Mouse (Mus musculus) CH12.LX (cell line): ENCODE measurements around the gene Ppt2. TPM values are rescaled to one million over a fixed set of nuclear protein-coding genes. Genes with fewer than 3 reads are reported as not detected.
A peak's percentile ranks its signal among the peaks of the same experiment; 100 is the strongest.

Experiments
- DNase-seq: peaks from one replicate; pipeline ENCODE4 v3.0.0-alpha.2; 2013; ENCODE audit errors: extremely low read depth
- H3K27ac ChIP-seq: 2 replicates; pipeline ENCODE4 v1.5.1; 2012; ENCODE audit warnings: low read depth, mild to moderate bottlenecking, control low read depth, moderate library complexity; ENCODE audit not compliant: insufficient read depth
- H3K27me3 ChIP-seq: replicated peaks from 2 replicates; pipeline ENCODE3; 2012; ENCODE audit warnings: inconsistent platforms
- H3K36me3 ChIP-seq, 2 experiments: replicated peaks in 1 of 2; 2 replicates each; pipeline versions ENCODE3 to v1.6.1; 2012; ENCODE audit warnings: inconsistent platforms in 1 of 2, low read length in 1 of 2, mild to moderate bottlenecking in 1 of 2, mixed read lengths in 1 of 2, moderate library complexity in 1 of 2; ENCODE audit not compliant: control insufficient read depth in 1 of 2, insufficient read depth in 1 of 2
- H3K4me1 ChIP-seq, 2 experiments: 2 replicates each; pipeline ENCODE4 v1.6.1; 2012; ENCODE audit warnings: inconsistent platforms in 1 of 2, moderate library complexity in 1 of 2; ENCODE audit not compliant: insufficient read depth in 2 of 2, control insufficient read depth in 1 of 2
- H3K4me2 ChIP-seq: 2 replicates; pipeline ENCODE4 v1.6.1; 2012; ENCODE audit warnings: low read depth, mild to moderate bottlenecking, control low read depth; ENCODE audit not compliant: poor library complexity, insufficient read depth, severe bottlenecking
- H3K4me3 ChIP-seq, 3 experiments: fragments of 150-350 bp in 1 of 3; sonication (generic) in 1 of 3; replicated peaks in 1 of 3; 2 replicates each; pipeline versions ENCODE3 to v1.5.1; 2011 to 2012; ENCODE audit warnings: low read depth in 2 of 3, low read length in 2 of 3, mild to moderate bottlenecking in 2 of 3, moderate library complexity in 2 of 3, control low read depth in 1 of 3, improper control_type of control experiment in 1 of 3, inconsistent platforms in 1 of 3, mixed read lengths in 1 of 3; ENCODE audit not compliant: poor library complexity in 1 of 3
- H3K79me2 ChIP-seq: replicated peaks from 2 replicates; pipeline ENCODE4 v1.6.1; 2012; ENCODE audit warnings: mild to moderate bottlenecking, moderate library complexity; ENCODE audit not compliant: control insufficient read depth, poor library complexity, insufficient read depth, severe bottlenecking; ENCODE audit errors: extremely low read depth
- H3K9ac ChIP-seq: 2 replicates; pipeline ENCODE4 v1.6.1; 2012; ENCODE audit warnings: low read depth, mild to moderate bottlenecking, control low read depth, moderate library complexity; ENCODE audit not compliant: insufficient read depth
- H3K9me3 ChIP-seq: replicated peaks from 2 replicates; pipeline ENCODE3; 2012; ENCODE audit warnings: low read length, inconsistent platforms, mixed read lengths
- CHD2 ChIP-seq: IDR thresholded peaks from 2 replicates; pipeline ENCODE4 v1.6.1; 2011; ENCODE audit warnings: low read length, improper control_type of control experiment
- E2F4 ChIP-seq: IDR thresholded peaks from 2 replicates; pipeline ENCODE4 v1.6.1; 2011; ENCODE audit warnings: low read depth, low read length, improper control_type of control experiment; ENCODE audit not compliant: insufficient replicate concordance
- EP300 ChIP-seq: IDR thresholded peaks from 2 replicates; pipeline ENCODE4 v1.6.1; 2011; ENCODE audit warnings: low read length, improper control_type of control experiment
- ETS1 ChIP-seq: conservative IDR thresholded peaks from 2 replicates; pipeline ENCODE4 v1.6.1; 2012; ENCODE audit warnings: low read depth, mild to moderate bottlenecking, inconsistent platforms, low read length, improper control_type of control experiment, moderate library complexity
- GABPA ChIP-seq: IDR thresholded peaks from 2 replicates; pipeline ENCODE4 v1.6.1; 2012; ENCODE audit warnings: low read depth, low read length, improper control_type of control experiment, inconsistent platforms; ENCODE audit not compliant: insufficient replicate concordance
- JUN ChIP-seq: IDR thresholded peaks from 2 replicates; pipeline ENCODE4 v1.6.1; 2011; ENCODE audit warnings: low read depth, mild to moderate bottlenecking, low read length, improper control_type of control experiment, moderate library complexity; ENCODE audit not compliant: insufficient read depth
- JUND ChIP-seq: conservative IDR thresholded peaks from 2 replicates; pipeline ENCODE4 v1.6.1; 2011; ENCODE audit warnings: low read depth, low read length, improper control_type of control experiment
- KAT2A ChIP-seq: IDR thresholded peaks from 2 replicates; pipeline ENCODE4 v1.6.1; 2012; ENCODE audit warnings: low read length, improper control_type of control experiment, inconsistent platforms; ENCODE audit not compliant: insufficient replicate concordance
- MAFK ChIP-seq: IDR thresholded peaks from 2 replicates; pipeline ENCODE4 v1.6.1; 2011; ENCODE audit warnings: low read length, improper control_type of control experiment; ENCODE audit not compliant: insufficient replicate concordance
- MEF2A ChIP-seq: IDR thresholded peaks from 2 replicates; pipeline ENCODE4 v1.6.1; 2014; ENCODE audit warnings: low read depth, mild to moderate bottlenecking, inconsistent platforms, low read length, improper control_type of control experiment, borderline replicate concordance
- MXI1 ChIP-seq: IDR thresholded peaks from 2 replicates; pipeline ENCODE4 v1.6.1; 2011; ENCODE audit warnings: mild to moderate bottlenecking, low read depth, low read length, improper control_type of control experiment
- NRF1 ChIP-seq: IDR thresholded peaks from 2 replicates; pipeline ENCODE4 v1.6.1; 2014; ENCODE audit warnings: low read depth, mild to moderate bottlenecking, inconsistent platforms, low read length, improper control_type of control experiment, moderate library complexity
- PAX5 ChIP-seq: IDR thresholded peaks from 2 replicates; pipeline ENCODE4 v1.6.1; 2012; ENCODE audit warnings: low read length, inconsistent platforms, mixed read lengths
- POLR2AphosphoS2 ChIP-seq: IDR thresholded peaks from 2 replicates; pipeline ENCODE4 v1.6.1; 2011; ENCODE audit warnings: low read depth, low read length, improper control_type of control experiment
- SIN3A ChIP-seq: IDR thresholded peaks from 2 replicates; pipeline ENCODE4 v1.6.1; 2012; ENCODE audit warnings: low read length, improper control_type of control experiment, inconsistent platforms
- ZC3H11A ChIP-seq: IDR thresholded peaks from 2 replicates; pipeline ENCODE4 v1.6.1; 2012; ENCODE audit warnings: low read depth, mild to moderate bottlenecking, inconsistent platforms, low read length, improper control_type of control experiment
- ZKSCAN1 ChIP-seq: IDR thresholded peaks from 2 replicates; pipeline ENCODE4 v1.6.1; 2012; ENCODE audit warnings: low read depth, inconsistent platforms, low read length, improper control_type of control experiment, borderline replicate concordance
- dilution Hi-C: fragments of 300-500 bp; cut with MboI; formaldehyde crosslinking; loops from 2 replicates; pipeline ENCODE4 v1.14.3; 2020; ENCODE audit warnings: low sequenced_read_pairs; ENCODE audit not compliant: extremely low pct_unique_long_range_greater_than_20kb, extremely low pct_ligation_motif_present
- in situ Hi-C: fragments of 300-500 bp; cut with MboI; formaldehyde crosslinking; loops from 3 replicates; pipeline ENCODE4 v1.14.3; 2019; ENCODE audit warnings: low sequenced_read_pairs, low pct_ligation_motif_present, low pct_unique_long_range_greater_than_20kb, mixed read lengths
- polyA plus RNA-seq: library from polyadenylated mRNA; unstranded; fragments of >175 nt; gene quantifications from 2 replicates; pipeline ENCODE4 v1.2.1, GENCODE M21; 2012; ENCODE audit warnings: low read depth; ENCODE audit not compliant: insufficient read length
- total RNA-seq, 2 experiments: library from RNA; depleted of rRNA; stranded (reverse); fragments of 300-350 nt in 1 of 2; fragments of >200 nt in 1 of 2; gene quantifications; 2 replicates each; pipeline ENCODE4 v1.2.3; 2012 to 2014

Ppt2 gene
- total and polyA plus RNA-seq, 3 experiments, result 0.84 to 1.9 TPM; not detected in 1

DNA sequence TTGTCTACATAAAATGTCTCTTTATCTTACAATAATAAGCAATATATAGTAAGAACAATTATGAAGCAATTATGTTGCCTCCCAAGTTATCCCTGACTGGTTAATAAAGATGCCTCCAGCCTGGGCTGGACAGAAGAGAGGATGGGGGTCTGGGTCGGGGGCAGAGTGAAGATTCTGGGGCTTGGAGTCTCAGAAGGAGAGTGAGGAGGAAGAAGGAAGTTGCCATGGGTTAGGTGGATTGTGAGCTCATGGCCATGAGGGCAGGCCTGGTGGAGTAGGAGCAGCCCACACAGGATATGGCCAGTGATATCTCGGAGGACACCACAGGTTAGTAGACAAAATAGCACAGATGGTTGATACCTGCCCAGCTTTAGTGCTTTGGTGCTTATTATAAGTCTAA lies 29.8 kb upstream of the Ppt2 start:
- Histone ChIP-seq H3K36me3 (peaks cover 15 to 36% of the 10 kb centered on the region in 2 experiments), H3K27me3 (peaks cover 35% of the 10 kb centered on the region), H3K4me1 (no peaks in the 10 kb centered on the region; a peak in 1 of 4 replicates), H3K9ac (no peak overlapping the region), H3K27ac (no peak overlapping the region), H3K4me3 (no peak overlapping the region), H3K9me3 (no peaks in the 10 kb centered on the region), H3K4me2 (no peak overlapping the region), H3K79me2 (no peaks in the 10 kb centered on the region)
- no peak for TF ChIP-seq MEF2A
- no peak for TF ChIP-seq JUND
- no peak for TF ChIP-seq GABPA
- no peak for TF ChIP-seq ZC3H11A
- TF ChIP-seq CHD2, result no peak
- no peak for TF ChIP-seq E2F4
- no peak for TF ChIP-seq MAFK
- TF ChIP-seq KAT2A, result no peak
- TF ChIP-seq PAX5, result no peak
- no peak for TF ChIP-seq EP300
- TF ChIP-seq POLR2AphosphoS2, result no peak
- TF ChIP-seq SIN3A, result no peak
- no peak for TF ChIP-seq ZKSCAN1
- no peak for TF ChIP-seq JUN
- TF ChIP-seq NRF1, result no peak
- TF ChIP-seq ETS1, result no peak
- no peak for TF ChIP-seq MXI1
- in situ Hi-C loops, result no loop called here
- dilution Hi-C loops, result no loop called here
- DNase-seq, result no peak

DNA sequence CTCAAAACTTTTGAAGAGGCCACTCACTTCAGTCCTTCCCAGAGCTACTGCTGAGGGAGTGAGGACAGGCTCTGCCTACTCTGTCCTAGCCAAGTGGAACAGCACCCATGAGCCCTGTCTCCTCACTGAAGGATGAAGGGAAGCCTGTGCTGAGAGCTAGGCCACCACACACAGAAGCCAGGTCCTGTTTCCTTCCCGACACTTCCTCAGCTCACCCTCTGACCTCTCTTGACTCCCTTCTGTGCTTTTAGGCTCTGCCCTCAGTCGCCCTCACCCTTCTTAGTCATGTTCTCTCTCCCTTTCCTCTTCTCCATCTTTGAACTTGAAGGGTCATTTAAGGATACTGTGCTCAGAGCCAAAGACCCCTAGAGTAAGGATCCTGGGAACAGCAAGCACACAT lies 29.0 kb upstream of the Ppt2 start:
- dilution Hi-C loops, result no loop called here
- DNase-seq, result no peak
- peaks cover 24 to 45% of the 10 kb centered on the region in 2 experiments for H3K36me3 ChIP-seq
- H3K27me3 ChIP-seq, result peaks cover 27% of the 10 kb centered on the region
- H3K9me3 ChIP-seq, result no peaks in the 10 kb centered on the region
- H3K27ac ChIP-seq, result no peak overlapping the region
- H3K4me2 ChIP-seq, result no peak overlapping the region
- no peak overlapping the region for H3K4me3 ChIP-seq
- TF ChIP-seq POLR2AphosphoS2, result 0 out of 2 replicates have a peak, but pooled peaks have one; percentile 16
- TF ChIP-seq NRF1, result no peak
- no peaks in the 10 kb centered on the region; a peak in 1 of 4 replicates for H3K4me1 ChIP-seq
- in situ Hi-C loops, result no loop called here
- no peak overlapping the region for H3K9ac ChIP-seq
- no peaks in the 10 kb centered on the region for H3K79me2 ChIP-seq
